Mouse (Mus musculus) left cerebral cortex, postnatal 36 days (tissue): ENCODE measurements around the gene Ecpas. TPM values are rescaled to one million over a fixed set of nuclear protein-coding genes. Genes with fewer than 3 reads are reported as not detected.

Experiments used
- DNase-seq, 2 experiments: peaks; one replicate each; pipeline ENCODE4 v3.0.0; 2021 to 2022; ENCODE audit warnings: low spot score in 2 of 2, mixed read lengths in 1 of 2
- intact Hi-C: fragments of 180-260 bp; cut with DNase I; formaldehyde crosslinking; loops from one replicate; pipeline ENCODE4 v1.15.1; 2025
- total RNA-seq, 2 experiments: library from RNA; stranded (reverse); gene quantifications; 2 replicates each; pipeline ENCODE4 v1.2.3; 2021

The Ecpas gene
- total RNA-seq, 2 experiments from 2014 or later: 107 to 141 TPM

GRCm38 (mm10) chr4:58786659-58787058 lies 125.9 kb downstream of the Ecpas start:
- no peak for DNase-seq
- intact Hi-C loops: no loop called here

GRCm38 (mm10) chr4:58763417-58763816 lies 149.1 kb downstream of the Ecpas start:
- intact Hi-C loops: no loop called here
- DNase-seq: no peak

DNA sequence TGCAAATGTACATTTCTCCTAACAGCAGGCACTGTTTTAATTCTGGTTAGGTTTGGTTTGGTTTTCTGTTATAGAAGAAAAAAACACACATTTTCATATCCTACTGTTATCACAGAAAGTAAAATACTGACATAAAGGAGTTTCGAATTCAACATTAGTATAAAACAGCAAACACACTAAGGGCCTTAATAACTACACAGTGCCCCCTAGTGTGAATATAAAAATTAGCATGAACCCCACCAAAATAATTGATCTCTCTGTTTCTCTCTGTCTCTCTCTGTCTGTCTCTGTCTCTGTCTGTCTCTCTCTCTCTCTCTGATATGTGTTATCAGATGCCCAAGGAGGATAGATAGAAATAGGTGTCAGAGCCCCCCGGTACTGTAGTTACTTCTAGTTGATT lies 163.0 kb downstream of the Ecpas start:
- no peak for DNase-seq
- intact Hi-C loops: loop anchor here (2.0 to 5.0 kb wide), 3 partner anchors 197 to 483 kb away; partner anchors contain the start of gene Lpar1

GRCm38 (mm10) chr4:58749101-58749500 lies 163.4 kb downstream of the Ecpas start:
- no peak for DNase-seq
- intact Hi-C loops: loop anchor here (2.0 to 5.0 kb wide), 3 partner anchors 197 to 482 kb away; partner anchors contain the start of gene Lpar1

Other genes with a start within 250 kb of the Ecpas start
- gene Olfr267, start 125.0 kb downstream of the Ecpas start, total RNA-seq: under 1 TPM; 0.12 to 0.25 TPM
- gene Zkscan16, start 30.9 kb upstream of the Ecpas start, total RNA-seq: 10 to 100 TPM; 49.5 to 49.8 TPM
- 1 to 10 TPM; 1.5 TPM for gene Ptgr1, start 74.4 kb upstream of the Ecpas start, total RNA-seq
- 1 to 10 TPM; 5.7 to 6.1 TPM for gene Dnajc25, start 82.3 kb upstream of the Ecpas start, total RNA-seq
- 1 to 10 TPM; 2.1 to 3.3 TPM for gene Gm20503, start 90.5 kb upstream of the Ecpas start, total RNA-seq
- gene Gng10, start 122.3 kb upstream of the Ecpas start, total RNA-seq: 10 to 100 TPM; 66.3 to 72.7 TPM
- gene AI481877, start 226.2 kb upstream of the Ecpas start, total RNA-seq: not detected